Mouse (Mus musculus): ENCODE measurements around the gene Il15ra. TPM values are rescaled to one million over a fixed set of nuclear protein-coding genes. Genes with fewer than 3 reads are reported as not detected.

Il15ra gene
- polyA plus RNA-seq (2016; fragmentation: Nextera tagmentation; extraction: Ambion mirVana), result 5.1 and 6.3 TPM in 2 replicates

- H3K27me3 ChIP-seq (ENCODE audit: insufficient read depth, poor library complexity, severe bottlenecking), result peaks cover 19% of the 10 kb centered on the region; the same call in 1 of the 2 replicates
- H3K4me1 ChIP-seq, result peaks cover 9% of the 10 kb centered on the region; the same call in 1 of the 2 replicates
- WGBS, result under 1% methylated on average over 37 of the region's 37 CpGs
- H3K27ac ChIP-seq, result peak within 1 kb of the TSS; percentile 87
- no peaks in the 10 kb centered on the region for H3K9me3 ChIP-seq
- H3K4me3 ChIP-seq, result peak within 1 kb of the TSS; percentile 74
- H3K36me3 ChIP-seq, result no peaks in the 10 kb centered on the region
- DNase-seq (ENCODE audit: low spot score), result peak; percentile 79
Measured at GRCm38 (mm10) chr2:11705201-11706025, at the start of gene Il15ra. Gene Il15ra, plus strand, starts transcription at chr2:11705290.

GRCm38 (mm10) chr2:11657581-11657980, 47.5 kb upstream of the Il15ra start:
- 82% methylated on average over 2 of the region's 2 CpGs for WGBS

GRCm38 (mm10) chr2:11659263-11659662, 45.8 kb upstream of the Il15ra start:
- no peak for DNase-seq (ENCODE audit: low spot score)
- Histone ChIP-seq H3K36me3 (no peaks in the 10 kb centered on the region), H3K27me3 (ENCODE audit: insufficient read depth, poor library complexity, severe bottlenecking) (no peaks in the 10 kb centered on the region), H3K9me3 (no peaks in the 10 kb centered on the region), H3K27ac (no peak overlapping the region), H3K4me1 (no peaks in the 10 kb centered on the region), H3K4me3 (no peak overlapping the region)
- 46% methylated on average over 2 of the region's 2 CpGs for WGBS

More at GRCm38 (mm10) chr2:11657581-11657980, 47.5 kb upstream of the Il15ra start:
- DNase-seq (ENCODE audit: low spot score), result no peak
- Histone ChIP-seq H3K4me3 (no peak overlapping the region), H3K27me3 (ENCODE audit: insufficient read depth, poor library complexity, severe bottlenecking) (no peaks in the 10 kb centered on the region), H3K27ac (no peak overlapping the region), H3K9me3 (no peaks in the 10 kb centered on the region), H3K4me1 (no peaks in the 10 kb centered on the region), H3K36me3 (no peaks in the 10 kb centered on the region)

GRCm38 (mm10) chr2:11662143-11662906, 42.8 kb upstream of the Il15ra start:
- no peaks in the 10 kb centered on the region for H3K4me1 ChIP-seq
- no peak overlapping the region for H3K27ac ChIP-seq

GRCm38 (mm10) chr2:11662907-11663230, 42.2 kb upstream of the Il15ra start:
- WGBS, result 88% methylated on average over 1 of the region's 1 CpGs
- H3K27me3 ChIP-seq (ENCODE audit: insufficient read depth, poor library complexity, severe bottlenecking), result no peaks in the 10 kb centered on the region
- no peak overlapping the region for H3K27ac ChIP-seq
- H3K4me3 ChIP-seq, result no peak overlapping the region
- no peaks in the 10 kb centered on the region for H3K36me3 ChIP-seq
- DNase-seq (ENCODE audit: low spot score), result no peak
- H3K9me3 ChIP-seq, result no peaks in the 10 kb centered on the region
- no peaks in the 10 kb centered on the region for H3K4me1 ChIP-seq

More at GRCm38 (mm10) chr2:11662143-11662906, 42.8 kb upstream of the Il15ra start:
- H3K9me3 ChIP-seq, result no peaks in the 10 kb centered on the region
- H3K27me3 ChIP-seq (ENCODE audit: insufficient read depth, poor library complexity, severe bottlenecking), result no peaks in the 10 kb centered on the region
- DNase-seq (ENCODE audit: low spot score), result no peak
- H3K4me3 ChIP-seq, result no peak overlapping the region
- no peaks in the 10 kb centered on the region for H3K36me3 ChIP-seq
- 78% methylated on average over 6 of the region's 6 CpGs for WGBS

GRCm38 (mm10) chr2:11663961-11664360, 41.1 kb upstream of the Il15ra start:
- 5% methylated on average over 10 of the region's 10 CpGs for WGBS
- peak overlapping the region; percentile 34 for H3K4me3 ChIP-seq
- peak; percentile 79 for DNase-seq (ENCODE audit: low spot score)

GRCm38 (mm10) chr2:11664367-11664766, 40.7 kb upstream of the Il15ra start:
- Histone ChIP-seq H3K36me3 (no peaks in the 10 kb centered on the region), H3K27me3 (ENCODE audit: insufficient read depth, poor library complexity, severe bottlenecking) (no peaks in the 10 kb centered on the region), H3K27ac (no peak overlapping the region), H3K4me3 (peak overlapping the region; percentile 34), H3K4me1 (no peaks in the 10 kb centered on the region), H3K9me3 (no peaks in the 10 kb centered on the region)
- 48% methylated on average over 6 of the region's 6 CpGs for WGBS
- DNase-seq (ENCODE audit: low spot score), result no peak

More at GRCm38 (mm10) chr2:11663961-11664360, 41.1 kb upstream of the Il15ra start:
- Histone ChIP-seq H3K27ac (no peak overlapping the region), H3K4me1 (no peaks in the 10 kb centered on the region), H3K9me3 (no peaks in the 10 kb centered on the region), H3K27me3 (ENCODE audit: insufficient read depth, poor library complexity, severe bottlenecking) (no peaks in the 10 kb centered on the region), H3K36me3 (no peaks in the 10 kb centered on the region)

GRCm38 (mm10) chr2:11664806-11665205, 40.3 kb upstream of the Il15ra start:
- 85% methylated on average over 4 of the region's 4 CpGs for WGBS
- H3K4me3 ChIP-seq, result no peak overlapping the region; the same call in 1 of the 2 replicates
- DNase-seq (ENCODE audit: low spot score), result no peak
- H3K36me3 ChIP-seq, result no peaks in the 10 kb centered on the region
- H3K9me3 ChIP-seq, result no peaks in the 10 kb centered on the region
- no peak overlapping the region for H3K27ac ChIP-seq
- no peaks in the 10 kb centered on the region for H3K27me3 ChIP-seq (ENCODE audit: insufficient read depth, poor library complexity, severe bottlenecking)
- H3K4me1 ChIP-seq, result no peaks in the 10 kb centered on the region

GRCm38 (mm10) chr2:11665326-11665725, 39.8 kb upstream of the Il15ra start:
- no peaks in the 10 kb centered on the region for H3K9me3 ChIP-seq
- H3K4me3 ChIP-seq, result no peak overlapping the region
- no peaks in the 10 kb centered on the region for H3K4me1 ChIP-seq
- no peak overlapping the region for H3K27ac ChIP-seq
- H3K27me3 ChIP-seq (ENCODE audit: insufficient read depth, poor library complexity, severe bottlenecking), result no peaks in the 10 kb centered on the region
- H3K36me3 ChIP-seq, result no peaks in the 10 kb centered on the region
- no peak for DNase-seq (ENCODE audit: low spot score)
- 84% methylated on average over 3 of the region's 3 CpGs for WGBS

- H3K4me3 ChIP-seq, result no peak overlapping the region
- no peak overlapping the region for H3K27ac ChIP-seq
- WGBS, result 17% methylated on average over 3 of the region's 3 CpGs
Measured at GRCm38 (mm10) chr2:11672144-11672543, 32.9 kb upstream of the Il15ra start.

GRCm38 (mm10) chr2:11679626-11680025, 25.5 kb upstream of the Il15ra start:
- DNase-seq (ENCODE audit: low spot score), result no peak
- H3K4me3 ChIP-seq, result no peak overlapping the region
- WGBS, result 64% methylated on average over 7 of the region's 7 CpGs
- no peak overlapping the region for H3K27ac ChIP-seq
- no peaks in the 10 kb centered on the region for H3K36me3 ChIP-seq
- H3K4me1 ChIP-seq, result no peaks in the 10 kb centered on the region
- no peaks in the 10 kb centered on the region for H3K9me3 ChIP-seq
- no peaks in the 10 kb centered on the region for H3K27me3 ChIP-seq (ENCODE audit: insufficient read depth, poor library complexity, severe bottlenecking)

More at GRCm38 (mm10) chr2:11672144-11672543, 32.9 kb upstream of the Il15ra start:
- DNase-seq (ENCODE audit: low spot score), result no peak
- no peaks in the 10 kb centered on the region for H3K27me3 ChIP-seq (ENCODE audit: insufficient read depth, poor library complexity, severe bottlenecking)
- H3K4me1 ChIP-seq, result no peaks in the 10 kb centered on the region
- no peaks in the 10 kb centered on the region for H3K9me3 ChIP-seq
- no peaks in the 10 kb centered on the region for H3K36me3 ChIP-seq

- 54% methylated on average over 4 of the region's 4 CpGs for WGBS
- Histone ChIP-seq H3K4me1 (no peaks in the 10 kb centered on the region), H3K27me3 (ENCODE audit: insufficient read depth, poor library complexity, severe bottlenecking) (no peaks in the 10 kb centered on the region), H3K36me3 (no peaks in the 10 kb centered on the region), H3K4me3 (no peak overlapping the region), H3K27ac (no peak overlapping the region), H3K9me3 (no peaks in the 10 kb centered on the region)
- DNase-seq (ENCODE audit: low spot score), result no peak
Measured at GRCm38 (mm10) chr2:11682712-11683111, 22.4 kb upstream of the Il15ra start.

- H3K27ac ChIP-seq, result no peak overlapping the region
- H3K9me3 ChIP-seq, result no peaks in the 10 kb centered on the region
- H3K36me3 ChIP-seq, result no peaks in the 10 kb centered on the region
- WGBS, result 78% methylated on average over 4 of the region's 4 CpGs
- no peaks in the 10 kb centered on the region for H3K4me1 ChIP-seq
- no peak for DNase-seq (ENCODE audit: low spot score)
- H3K4me3 ChIP-seq, result no peak overlapping the region
- no peaks in the 10 kb centered on the region for H3K27me3 ChIP-seq (ENCODE audit: insufficient read depth, poor library complexity, severe bottlenecking)
Measured at GRCm38 (mm10) chr2:11686512-11686911, 18.6 kb upstream of the Il15ra start.
